Comparison of ENCODE assay signal across 8 mouse cellular contexts in the genomic region with DNA sequence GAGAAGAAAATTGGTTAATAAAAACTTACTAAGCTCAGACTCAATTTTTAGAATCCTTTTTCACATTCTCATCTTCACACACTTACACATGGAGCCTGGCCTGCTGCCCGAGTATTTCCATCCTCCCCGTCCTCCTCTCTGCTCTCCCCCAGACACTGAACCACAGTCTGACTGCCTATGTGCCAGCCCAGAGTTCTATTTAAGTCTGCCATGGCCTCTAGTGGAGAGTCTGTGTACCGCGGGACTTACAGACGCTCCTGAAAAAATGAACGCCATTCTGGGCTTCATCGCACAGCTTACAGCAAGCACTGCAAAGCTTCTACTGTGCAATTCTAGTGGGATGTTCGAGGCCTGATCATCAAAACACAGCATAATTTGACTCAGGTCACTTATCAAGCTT. TPM values are rescaled to one million over a fixed set of nuclear protein-coding genes. Genes with fewer than 3 reads are reported as not detected.
A peak's percentile ranks its signal among the peaks of the same experiment; 100 is the strongest.
DNase-seq lines count a peak whose midpoint lies in the region; ATAC-seq and TF ChIP-seq lines count a peak whose summit lies in the region.

No protein-coding gene starts in this region.

- no peak overlapping the region for H3K9ac ChIP-seq in hindbrain, embryonic 15.5 days
- no peak overlapping the region for H3K9ac ChIP-seq in hindbrain, embryonic 12.5 days

- peak; percentile 50 for TF ChIP-seq CTCF in E14TG2a.4 (conservative IDR thresholded peaks at IDR 0.05; ENCODE audit: low read length)
- peak; percentile 58 for TF ChIP-seq CTCF in cortical plate, adult 2 months (IDR thresholded peaks at IDR 0.05; ENCODE audit: extremely low read depth, insufficient read depth, low read length)

- no peak for TF ChIP-seq POLR2A in cortical plate, adult 2 months (IDR thresholded peaks at IDR 0.05; ENCODE audit: extremely low read depth, insufficient read depth, low read length)

- ATAC-seq in hindbrain, embryonic 15.5 days (ENCODE audit: low FRiP score, low read depth), result peak; percentile 73; the same call in 1 of the 2 replicates
- no peak for ATAC-seq in hindbrain, embryonic 12.5 days (ENCODE audit: low FRiP score)

- H3K27ac ChIP-seq in hindbrain, embryonic 15.5 days (replicated peaks), result no peak overlapping the region
- H3K27ac ChIP-seq in hindbrain, embryonic 12.5 days, result no peak overlapping the region
- no peak overlapping the region for H3K27ac ChIP-seq in cortical plate, adult 2 months (ENCODE audit: insufficient read depth, low read length)

- H3K9me3 ChIP-seq in hindbrain, embryonic 15.5 days, result no peaks in the 10 kb centered on the region
- no peaks in the 10 kb centered on the region for H3K9me3 ChIP-seq in hindbrain, embryonic 12.5 days (replicated peaks)
- no peaks in the 10 kb centered on the region for H3K9me3 ChIP-seq in E14TG2a.4 (ENCODE audit: low read length)

- no peaks in the 10 kb centered on the region for H3K27me3 ChIP-seq in hindbrain, embryonic 15.5 days
- H3K27me3 ChIP-seq in hindbrain, embryonic 12.5 days, result no peaks in the 10 kb centered on the region
- H3K27me3 ChIP-seq in E14TG2a.4 (ENCODE audit: insufficient read depth, low read length), result no peaks in the 10 kb centered on the region

- H3K36me3 ChIP-seq in hindbrain, embryonic 15.5 days, result peaks cover 4% of the 10 kb centered on the region; the same call in 1 of the 2 replicates
- H3K36me3 ChIP-seq in hindbrain, embryonic 12.5 days, result peaks cover 24% of the 10 kb centered on the region
- peaks cover 38% of the 10 kb centered on the region for H3K36me3 ChIP-seq in E14TG2a.4 (ENCODE audit: insufficient read depth, low read length)

- H3K4me3 ChIP-seq in hindbrain, embryonic 15.5 days, result no peak overlapping the region
- no peak overlapping the region for H3K4me3 ChIP-seq in hindbrain, embryonic 12.5 days
- H3K4me3 ChIP-seq in E14TG2a.4 (replicated peaks; ENCODE audit: low read length), result no peak overlapping the region
- H3K4me3 ChIP-seq in cortical plate, adult 2 months (ENCODE audit: insufficient read depth, low read length), result no peak overlapping the region

- intact Hi-C loops in left cerebral cortex, postnatal 36 days (cut with DNase I), result no loop called here

- DNase-seq in left cerebral cortex, postnatal 36 days (ENCODE audit: low spot score in 2 of 2), result peak; percentile 50 to 57
- no peak for DNase-seq in ovary, adult 18-20 months (ENCODE audit: low spot score)
- DNase-seq in urinary bladder, postnatal 4 days (ENCODE audit: low spot score in 2 of 2), result no peak
- no peak for DNase-seq in c-Kit-positive CD71-positive TER-119-positive erythroid progenitor cells, embryonic 14.5 days (ENCODE audit: low spot score)

- WGBS in hindbrain, embryonic 15.5 days, result 45% methylated on average over 8 of the region's 8 CpGs
- 66% methylated on average over 8 of the region's 8 CpGs for WGBS in hindbrain, embryonic 12.5 days

- no peaks in the 10 kb centered on the region for H3K4me1 ChIP-seq in hindbrain, embryonic 15.5 days (replicated peaks)
- H3K4me1 ChIP-seq in hindbrain, embryonic 12.5 days, result no peaks in the 10 kb centered on the region
- H3K4me1 ChIP-seq in E14TG2a.4 (replicated peaks; ENCODE audit: low read depth, low read length), result no peaks in the 10 kb centered on the region
- H3K4me1 ChIP-seq in cortical plate, adult 2 months (ENCODE audit: control insufficient read depth, insufficient read depth, low read length), result no peaks in the 10 kb centered on the region

- H3K4me2 ChIP-seq in hindbrain, embryonic 15.5 days, result no peak overlapping the region
- H3K4me2 ChIP-seq in hindbrain, embryonic 12.5 days (replicated peaks), result no peak overlapping the region

RNA-seq across cellular contexts. Expression of gene Crygs, which starts 9.4 kb away (rescaled TPM):
- not detected in 2 replicates for polyA plus RNA-seq in hindbrain, embryonic 15.5 days (2015; fragmentation: Nextera tagmentation; extraction: Ambion mirVana)
- not detected in 2 replicates for polyA plus RNA-seq in hindbrain, embryonic 12.5 days (2016; fragmentation: Nextera tagmentation; extraction: Ambion mirVana)
- 0.33 TPM in 1 of 2 replicates, not detected in the other for polyA plus RNA-seq in cortical plate, adult 2 months (2012; rRNA removed)
- total RNA-seq in left cerebral cortex, postnatal 36 days (2021), result not detected

RNA-seq across cellular contexts. Expression of gene Tbccd1, which starts 36.7 kb away (rescaled TPM):
- polyA plus RNA-seq in hindbrain, embryonic 15.5 days (2015; fragmentation: Nextera tagmentation; extraction: Ambion mirVana), result 19.6 and 24.8 TPM in 2 replicates
- polyA plus RNA-seq in hindbrain, embryonic 12.5 days (2016; fragmentation: Nextera tagmentation; extraction: Ambion mirVana), result 30.1 and 32.5 TPM in 2 replicates
- 17.4 and 17.7 TPM in 2 replicates for polyA plus RNA-seq in cortical plate, adult 2 months (2012; rRNA removed)
- 10 to 100 TPM; 13.8 to 16.3 TPM for total RNA-seq in left cerebral cortex, postnatal 36 days (2021)

RNA-seq across cellular contexts. Expression of gene Dnajb11, which starts 36.9 kb away (rescaled TPM):
- 100 and 103 TPM in 2 replicates for polyA plus RNA-seq in hindbrain, embryonic 15.5 days (2015; fragmentation: Nextera tagmentation; extraction: Ambion mirVana)
- 104 and 112 TPM in 2 replicates for polyA plus RNA-seq in hindbrain, embryonic 12.5 days (2016; fragmentation: Nextera tagmentation; extraction: Ambion mirVana)
- polyA plus RNA-seq in cortical plate, adult 2 months (2012; rRNA removed), result 40.3 and 41.8 TPM in 2 replicates
- total RNA-seq in left cerebral cortex, postnatal 36 days (2021), result 10 to 100 TPM; 64.7 to 71.8 TPM

Comparison
In these comparisons a context has a peak if more than half of its experiments do, and no peak if none do; other contexts are left out.
1. DNase-seq: peak in left cerebral cortex, postnatal 36 days (2 of 2); none in ovary, adult 18-20 months (single experiment), urinary bladder, postnatal 4 days (0 of 2) and c-Kit-positive CD71-positive TER-119-positive erythroid progenitor cells, embryonic 14.5 days (single experiment).